Mouse (Mus musculus) lung, postnatal 0 days (tissue): ENCODE data around the gene Pla2g4e. TPM values are rescaled to one million over a fixed set of nuclear protein-coding genes. Genes with fewer than 3 reads are reported as not detected.
A peak's percentile ranks its signal among the peaks of the same experiment; 100 is the strongest.

Source experiments
- ATAC-seq: fragments of 200-750 bp; cut with Nextera tagmentation; 2 replicates; pipeline ENCODE4 v1.8.0; 2017; ENCODE audit warnings: moderate library complexity
- DNase-seq: peaks from one replicate; pipeline ENCODE4 v3.0.0-alpha.2; 2016; ENCODE audit warnings: low spot score
- H3K27ac ChIP-seq: fragments of 300-500 bp; sonication (generic); 2 replicates; pipeline ENCODE4 v1.5.1; 2014; ENCODE audit warnings: antibody characterized with exemption, mild to moderate bottlenecking, low read length, mixed read lengths
- H3K27me3 ChIP-seq: fragments of 300-500 bp; sonication (generic); replicated peaks from 2 replicates; pipeline ENCODE4 v1.6.1; 2014; ENCODE audit warnings: low read length, mixed read lengths; ENCODE audit not compliant: insufficient read depth
- H3K36me3 ChIP-seq: fragments of 300-500 bp; sonication (generic); 2 replicates; pipeline ENCODE4 v1.6.1; 2014; ENCODE audit warnings: low read length, mixed read lengths; ENCODE audit not compliant: insufficient read depth
- H3K4me1 ChIP-seq: fragments of 300-500 bp; sonication (generic); 2 replicates; pipeline ENCODE4 v1.6.1; 2014; ENCODE audit warnings: antibody characterized with exemption, low read depth, low read length, mixed read lengths; ENCODE audit not compliant: insufficient read depth
- H3K4me2 ChIP-seq: fragments of 300-500 bp; sonication (generic); replicated peaks from 2 replicates; pipeline ENCODE4 v1.6.1; 2014; ENCODE audit warnings: low read depth, mild to moderate bottlenecking, low read length, moderate library complexity, mixed read lengths
- H3K4me3 ChIP-seq: fragments of 300-500 bp; sonication (generic); 2 replicates; pipeline ENCODE4 v1.5.1; 2014; ENCODE audit warnings: low read depth, low read length
- H3K9ac ChIP-seq: fragments of 300-500 bp; sonication (generic); replicated peaks from 2 replicates; pipeline ENCODE4 v1.6.1; 2014; ENCODE audit warnings: low read depth, mild to moderate bottlenecking
- H3K9me3 ChIP-seq: fragments of 300-500 bp; sonication (generic); 2 replicates; pipeline ENCODE4 v1.6.1; 2016; ENCODE audit warnings: low read length, mixed read lengths
- CTCF ChIP-seq: IDR thresholded peaks from 2 replicates; pipeline ENCODE4 v1.5.1; 2016; ENCODE audit warnings: antibody characterized with exemption, mild to moderate bottlenecking
- EP300 ChIP-seq: IDR thresholded peaks from 2 replicates; pipeline ENCODE4 v1.6.1; 2016; ENCODE audit warnings: antibody characterized with exemption, mild to moderate bottlenecking, control low read depth
- WGBS: fragments of 180-500 bp; shearing (Covaris S2); extraction: QIAGEN DNeasy Blood & Tissue Kit; methylation state at CpG from one replicate; pipeline ENCODE4 v1.1.7; 2014; 5-methylcytosine and 5-hydroxymethylcytosine counted together
- polyA plus RNA-seq: library from polyadenylated mRNA; unstranded; fragments of >200 nt; fragmentation: Nextera tagmentation; extraction: Ambion mirVana; gene quantifications from 2 replicates; pipeline ENCODE4 v1.2.1, GENCODE M21; 2015

Pla2g4e gene
- polyA plus RNA-seq = 0.13 TPM in 1 of 2 replicates, not detected in the other

- Histone ChIP-seq H3K27ac (no peak within 1 kb of the TSS), H3K9ac (no peak within 1 kb of the TSS), H3K4me2 (peak within 1 kb of the TSS; percentile 56), H3K36me3 (no peaks in the 10 kb centered on the region), H3K4me1 (no peaks in the 10 kb centered on the region), H3K9me3 (no peaks in the 10 kb centered on the region), H3K27me3 (no peaks in the 10 kb centered on the region), H3K4me3 (peak within 1 kb of the TSS; percentile 3; the same call in 1 of the 2 replicates)
- DNase-seq (peak; percentile 13), ATAC-seq (no peak)
- 6% methylated on average over 27 of the region's 27 CpGs for WGBS
- TF ChIP-seq EP300 (no peak), CTCF (no peak)
These were observed at the start of gene Pla2g4e for GRCm38 (mm10) chr2:120244679-120245420. TSS of gene Pla2g4e (minus strand) at chr2:120245335.

DNA sequence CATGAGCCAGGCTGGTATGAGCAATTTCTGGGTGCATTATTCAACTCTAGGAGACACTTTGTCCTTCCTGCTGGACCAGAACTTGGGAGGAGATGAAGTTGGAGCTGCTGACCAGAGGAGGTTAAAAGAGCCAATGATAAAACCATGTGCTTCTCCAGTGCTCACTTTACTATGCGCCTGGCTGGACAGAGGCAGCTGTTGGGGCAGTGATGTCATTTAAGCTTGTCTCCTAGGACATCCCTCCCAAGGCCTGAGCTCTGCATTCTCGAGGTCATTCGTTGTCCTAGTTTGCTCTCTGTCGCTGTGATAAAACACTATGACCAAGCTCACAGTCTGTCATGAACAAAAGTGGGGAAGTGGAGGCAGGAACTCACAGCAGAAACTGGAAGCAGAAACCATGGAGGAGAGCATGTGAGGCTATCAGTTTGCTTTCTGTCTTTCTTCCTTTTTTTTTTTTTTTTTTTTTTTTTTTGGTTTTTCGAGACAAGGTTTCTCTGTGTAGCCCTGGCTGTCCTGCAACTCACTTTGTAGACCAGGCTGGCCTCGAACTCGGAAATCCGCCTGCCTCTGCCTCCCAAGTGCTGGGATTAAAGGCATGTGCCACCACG is 46.4 kb upstream of the Pla2g4e start:
- DNase-seq = no peak
- H3K9ac ChIP-seq = no peak overlapping the region
- H3K4me2 ChIP-seq = no peak overlapping the region
- no peak overlapping the region for H3K4me3 ChIP-seq
- no peak for ATAC-seq
- no peaks in the 10 kb centered on the region for H3K9me3 ChIP-seq
- no peak for TF ChIP-seq CTCF
- whole genome bisulfite sequencing = 75% methylated on average over 8 of the region's 9 CpGs
- no peak overlapping the region for H3K27ac ChIP-seq
- no peaks in the 10 kb centered on the region for H3K27me3 ChIP-seq
- H3K4me1 ChIP-seq = no peaks in the 10 kb centered on the region
- no peaks in the 10 kb centered on the region for H3K36me3 ChIP-seq

DNA sequence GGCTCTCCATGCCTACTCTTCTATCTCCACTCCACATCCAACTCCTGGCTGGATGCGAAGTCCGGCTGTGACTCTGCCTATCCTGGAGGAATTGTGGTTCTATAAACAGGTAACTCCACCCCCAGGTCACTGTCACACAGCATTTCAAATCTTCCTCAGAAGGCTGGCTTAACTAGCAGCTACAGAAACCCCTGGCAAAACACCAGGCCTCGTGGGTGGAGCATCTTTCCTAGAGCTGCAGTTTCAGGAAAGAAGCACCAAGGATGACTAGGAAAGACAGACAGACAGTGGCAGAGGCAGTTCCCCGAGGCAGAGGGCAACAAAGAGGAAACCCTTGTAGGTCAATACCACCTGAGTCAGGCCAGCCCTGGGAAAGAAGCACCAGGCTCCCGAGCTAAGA is 43.9 kb upstream of the Pla2g4e start, which contains the start of gene Pla2g4d:
Pla2g4d (minus strand) TSS at position 203 of the 400 bp plus-strand sequence.
- Histone ChIP-seq H3K36me3 (no peaks in the 10 kb centered on the region), H3K27me3 (no peaks in the 10 kb centered on the region), H3K4me3 (no peak within 1 kb of the TSS), H3K9me3 (no peaks in the 10 kb centered on the region), H3K27ac (no peak within 1 kb of the TSS), H3K4me1 (no peaks in the 10 kb centered on the region), H3K9ac (no peak within 1 kb of the TSS), H3K4me2 (no peak within 1 kb of the TSS)
- WGBS = 63% methylated on average over 5 of the region's 5 CpGs
- no peak for TF ChIP-seq EP300
- TF ChIP-seq CTCF = no peak
- ATAC-seq (no peak), DNase-seq (no peak)

DNA sequence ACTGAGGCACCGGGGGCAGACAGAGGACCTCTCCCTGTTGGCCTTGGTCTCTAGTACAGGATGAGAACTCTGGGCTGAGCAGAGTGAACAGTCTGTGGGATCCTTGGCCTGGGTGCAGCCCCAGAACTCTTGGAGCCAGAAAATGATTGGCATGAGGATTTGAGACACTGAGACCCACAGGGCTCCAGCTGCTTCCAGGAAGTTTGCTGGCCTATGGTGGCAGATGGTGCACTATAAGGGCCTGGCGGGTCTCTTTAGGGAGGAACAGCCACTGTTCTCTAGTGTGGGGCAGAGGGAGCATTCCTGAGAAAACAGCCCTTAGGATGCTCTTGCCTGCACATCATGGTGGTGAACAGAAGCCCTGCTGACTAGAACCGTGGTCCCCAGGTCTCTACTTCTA is 43.3 kb upstream of the Pla2g4e start:
- no peaks in the 10 kb centered on the region for H3K4me1 ChIP-seq
- 75% methylated on average over 3 of the region's 3 CpGs for WGBS

GRCm38 (mm10) chr2:120285639-120286038 is 40.5 kb upstream of the Pla2g4e start:
- H3K4me2 ChIP-seq = no peak overlapping the region
- no peaks in the 10 kb centered on the region for H3K4me1 ChIP-seq
- H3K36me3 ChIP-seq = no peaks in the 10 kb centered on the region
- DNase-seq (no peak), ATAC-seq (no peak)
- no peak overlapping the region for H3K9ac ChIP-seq
- WGBS = 49% methylated on average over 4 of the region's 4 CpGs
- H3K4me3 ChIP-seq = no peak overlapping the region
- TF ChIP-seq EP300 (no peak), CTCF (no peak)
- H3K27ac ChIP-seq = no peak overlapping the region
- H3K27me3 ChIP-seq = no peaks in the 10 kb centered on the region
- no peaks in the 10 kb centered on the region for H3K9me3 ChIP-seq

More for the DNA sequence above, 43.3 kb upstream of the Pla2g4e start:
- ATAC-seq (no peak), DNase-seq (no peak)
- Histone ChIP-seq H3K36me3 (no peaks in the 10 kb centered on the region), H3K9me3 (no peaks in the 10 kb centered on the region), H3K9ac (no peak overlapping the region), H3K27me3 (no peaks in the 10 kb centered on the region), H3K4me2 (no peak overlapping the region), H3K27ac (no peak overlapping the region), H3K4me3 (no peak overlapping the region)
- TF ChIP-seq EP300 (no peak), CTCF (no peak)

DNA sequence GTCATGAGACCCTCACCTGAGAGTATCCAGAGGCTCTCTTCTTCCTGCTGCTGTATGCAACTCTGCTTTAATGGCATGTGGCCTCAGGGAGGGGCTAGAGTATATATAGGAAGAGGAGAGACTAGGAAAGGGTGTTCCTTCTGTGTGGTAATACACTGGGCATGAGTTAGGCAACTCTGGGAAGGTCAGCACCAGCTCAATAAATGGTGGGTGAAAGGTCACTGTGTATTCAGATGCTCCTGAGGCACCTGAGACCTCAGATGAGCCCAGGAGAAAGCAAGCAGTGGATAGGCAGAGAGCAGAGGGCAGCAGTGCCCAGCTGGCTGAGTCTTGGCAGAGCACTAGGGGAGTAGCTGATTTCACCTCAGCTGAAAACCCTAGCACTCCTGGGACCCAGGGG is 39.6 kb upstream of the Pla2g4e start:
- DNase-seq = no peak
- no peak for TF ChIP-seq CTCF
- TF ChIP-seq EP300 = no peak
- Histone ChIP-seq H3K9me3 (no peaks in the 10 kb centered on the region), H3K4me2 (no peak overlapping the region), H3K4me3 (no peak overlapping the region), H3K36me3 (no peaks in the 10 kb centered on the region), H3K27me3 (no peaks in the 10 kb centered on the region), H3K27ac (no peak overlapping the region), H3K9ac (no peak overlapping the region), H3K4me1 (no peaks in the 10 kb centered on the region)
- no peak for ATAC-seq
